Mouse (Mus musculus): ENCODE data around the gene Fam20c. TPM values are rescaled to one million over a fixed set of nuclear protein-coding genes. Genes with fewer than 3 reads are reported as not detected.

Gene Fam20c
- total RNA-seq, 2 experiments from 2014 or later, result 0.84 TPM; not detected in 1

DNA sequence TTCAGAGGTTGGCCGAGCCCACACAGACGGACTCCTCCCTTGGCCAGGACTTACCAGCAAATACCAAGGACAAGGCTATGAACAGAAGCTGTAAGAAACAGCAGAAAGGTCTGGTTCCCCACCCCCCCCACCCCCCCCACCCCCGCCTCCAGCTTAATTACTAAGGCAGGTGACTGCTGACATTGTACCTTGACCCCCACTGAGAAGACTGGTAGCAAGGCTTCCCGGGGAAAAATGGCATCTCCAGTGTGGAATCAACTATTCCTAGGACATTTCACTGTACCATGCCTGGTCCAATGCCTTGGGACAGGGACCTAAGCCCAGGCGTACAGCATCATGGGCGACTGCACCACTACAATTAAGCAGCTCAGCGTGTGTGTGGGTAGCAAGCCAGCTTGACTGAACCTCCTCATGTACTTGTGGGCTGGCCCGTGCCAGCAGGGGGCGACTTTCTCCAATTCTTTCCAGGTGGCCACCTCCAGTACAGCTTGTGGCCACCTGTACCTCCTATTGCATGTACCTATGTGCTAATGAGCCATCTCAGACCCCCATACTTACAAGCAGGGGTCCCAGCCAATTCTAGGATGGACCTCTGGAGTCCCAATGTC is 102.8 kb downstream of the Fam20c start:
- no peak for ATAC-seq (replicated peaks; ENCODE audit: low FRiP score, poor library complexity, severe bottlenecking)

GRCm38 (mm10) chr5:138857811-138858251 is 103.5 kb downstream of the Fam20c start:
- ATAC-seq (replicated peaks; ENCODE audit: low FRiP score, poor library complexity, severe bottlenecking), result no peak

Other genes with a start within 250 kb of the Fam20c start
- gene 1700123K08Rik, start 189.8 kb upstream of the Fam20c start, total RNA-seq (2015; ENCODE audit: low replicate concordance), result not detected in 2 replicates
- gene 1700123K08Rik, start 189.8 kb upstream of the Fam20c start, total RNA-seq (2017; ENCODE audit: low replicate concordance), result not detected in 2 replicates
- gene Zfp68, start 134.8 kb upstream of the Fam20c start, total RNA-seq (2015; ENCODE audit: low replicate concordance), result 24.7 and 25.9 TPM in 2 replicates
- gene Zfp68, start 134.8 kb upstream of the Fam20c start, total RNA-seq (2017; ENCODE audit: low replicate concordance), result 17.6 and 19.3 TPM in 2 replicates
- gene A430033K04Rik, start 131.7 kb upstream of the Fam20c start, total RNA-seq (2015; ENCODE audit: low replicate concordance), result 1.8 and 6.7 TPM in 2 replicates
- gene A430033K04Rik, start 131.7 kb upstream of the Fam20c start, total RNA-seq (2017; ENCODE audit: low replicate concordance), result 3.9 and 7.9 TPM in 2 replicates
- not detected in 2 replicates for gene Gm5294, start 65.6 kb downstream of the Fam20c start, total RNA-seq (2015; ENCODE audit: low replicate concordance)
- gene Gm5294, start 65.6 kb downstream of the Fam20c start, total RNA-seq (2017; ENCODE audit: low replicate concordance), result not detected in 2 replicates
- gene Pdgfa, start 242.9 kb downstream of the Fam20c start, total RNA-seq (2015; ENCODE audit: low replicate concordance), result not detected in 2 replicates
- 0.77 TPM in 1 of 2 replicates, not detected in the other for gene Pdgfa, start 242.9 kb downstream of the Fam20c start, total RNA-seq (2017; ENCODE audit: low replicate concordance)